In genomic region chr13:41828296-41828754, GRCm38 (mm10) we compare ENCODE assay signal across 15 mouse cellular contexts. TPM values are rescaled to one million over a fixed set of nuclear protein-coding genes. Genes with fewer than 3 reads are reported as not detected.
DNase-seq lines count a peak whose midpoint lies in the region; TF ChIP-seq lines count a peak whose summit lies in the region.
"Had no signal": no experiment of that assay in that cellular context is flagged by ENCODE, and none has a peak within 500 bp of the region (broad histone marks: within the 10 kb centered on the region; RNA-seq: fewer than 3 reads in every experiment).

No protein-coding gene starts in this region.

- no peaks in the 10 kb centered on the region for H3K36me3 ChIP-seq in testis, adult 2 months (ENCODE audit: control insufficient read depth, insufficient read depth, low read length)
- no peaks in the 10 kb centered on the region for H3K36me3 ChIP-seq in limb, embryonic 10.5 days
- H3K36me3 ChIP-seq: limb, embryonic 13.5 days; midbrain, embryonic 12.5 days; stomach, embryonic 15.5 days had no signal

- 92% methylated on average over 8 of the region's 8 CpGs for WGBS in limb, embryonic 10.5 days

- no peak for TF ChIP-seq POLR2A in testis, adult 2 months (IDR thresholded peaks at IDR 0.05; ENCODE audit: control insufficient read depth, low read depth, low read length)

- no peak overlapping the region for H3K27ac ChIP-seq in testis, adult 2 months (ENCODE audit: control insufficient read depth, insufficient read depth, low read depth, low read length)
- H3K27ac ChIP-seq in limb, embryonic 10.5 days = no peak overlapping the region
- H3K27ac ChIP-seq: limb, embryonic 13.5 days; midbrain, embryonic 12.5 days; stomach, embryonic 15.5 days had no signal

- peak overlapping the region; percentile 82 for H3K4me3 ChIP-seq in testis, adult 2 months (ENCODE audit: control insufficient read depth, low read depth, low read length)
- no peak overlapping the region for H3K4me3 ChIP-seq in limb, embryonic 10.5 days
- H3K4me3 ChIP-seq: limb, embryonic 13.5 days; midbrain, embryonic 12.5 days; stomach, embryonic 15.5 days had no signal

- H3K9me3 ChIP-seq in limb, embryonic 10.5 days (replicated peaks) = no peaks in the 10 kb centered on the region
- H3K9me3 ChIP-seq: limb, embryonic 13.5 days; midbrain, embryonic 12.5 days; stomach, embryonic 15.5 days had no signal

- peak; percentile 43 for DNase-seq in adrenal gland, postnatal 10 days
- DNase-seq in adrenal gland, adult 8-10 months = no peak
- no peak for DNase-seq in testis, postnatal 14 days (ENCODE audit: low spot score)
- peak; percentile 34 for DNase-seq in lung, postnatal 14 days
- DNase-seq in yolk sac, embryonic 10.5 days (ENCODE audit: low spot score) = peak; percentile 68
- DNase-seq in embryo, embryonic 11 days = no peak
- no peak for DNase-seq in limb, embryonic 10.5 days (ENCODE audit: low spot score)
- DNase-seq: gastrocnemius, postnatal 14 days; heart, postnatal 36 days had no signal

- no peak for TF ChIP-seq CTCF in testis, adult 2 months (IDR thresholded peaks at IDR 0.05; ENCODE audit: control insufficient read depth, insufficient read depth, insufficient replicate concordance, low read depth, low read length)

- H3K4me1 ChIP-seq in testis, adult 2 months (ENCODE audit: control insufficient read depth, insufficient read depth, low read length) = no peaks in the 10 kb centered on the region
- no peaks in the 10 kb centered on the region for H3K4me1 ChIP-seq in limb, embryonic 10.5 days
- H3K4me1 ChIP-seq: limb, embryonic 13.5 days; midbrain, embryonic 12.5 days; stomach, embryonic 15.5 days had no signal

- H3K27me3 ChIP-seq in testis, adult 2 months (ENCODE audit: control insufficient read depth, insufficient read depth, low read length) = no peaks in the 10 kb centered on the region
- no peaks in the 10 kb centered on the region for H3K27me3 ChIP-seq in limb, embryonic 10.5 days (ENCODE audit: low read depth, poor library complexity, severe bottlenecking)
- H3K27me3 ChIP-seq: limb, embryonic 13.5 days; midbrain, embryonic 12.5 days; stomach, embryonic 15.5 days had no signal

RNA-seq across cellular contexts. Expression of gene Adtrp, which starts 19.2 kb away (rescaled TPM):
- total RNA-seq in adrenal gland, postnatal 10 days (2021) = 100 to 1,000 TPM in 1 of 2 experiments, 10 to 100 TPM in 1; 74.8 to 101 TPM
- 10 to 100 TPM in 2 of 4 experiments, 1 to 10 TPM in 1, under 1 TPM in 1; 0.68 to 28.4 (median 15.2) TPM for total RNA-seq in adrenal gland, adult 8-10 months (2022)
- polyA plus RNA-seq in testis, adult 2 months (2012; rRNA removed) = 46.3 and 57.1 TPM in 2 replicates
- polyA plus RNA-seq in limb, embryonic 10.5 days (2016; fragmentation: Nextera tagmentation; extraction: Ambion mirVana) = 0.26 TPM in 1 of 2 replicates, not detected in the other
- polyA plus RNA-seq: forebrain, embryonic 14.5 days; midbrain, embryonic 12.5 days; neural tube, embryonic 11.5 days had no signal

Comparison
In these comparisons a context has a peak if more than half of its experiments do, and no peak if none do; other contexts are left out.
1. DNase-seq: peak in adrenal gland, postnatal 10 days (single experiment), lung, postnatal 14 days (single experiment) and yolk sac, embryonic 10.5 days (single experiment); none in adrenal gland, adult 8-10 months (single experiment), testis, postnatal 14 days (single experiment), embryo, embryonic 11 days (single experiment) and limb, embryonic 10.5 days (single experiment).